9 mouse cellular contexts compared by ENCODE assay signal in genomic region chr19:7136714-7137498, GRCm38 (mm10). TPM values are rescaled to one million over a fixed set of nuclear protein-coding genes. Genes with fewer than 3 reads are reported as not detected.
DNase-seq lines count a peak whose midpoint lies in the region; ATAC-seq and TF ChIP-seq lines count a peak whose summit lies in the region.
"Had no signal": no experiment of that assay in that cellular context is flagged by ENCODE, and none has a peak within 500 bp of the region (broad histone marks: within the 10 kb centered on the region; RNA-seq: fewer than 3 reads in every experiment).

No protein-coding gene starts in this region.

- no peak for TF ChIP-seq CTCF in thymus, adult 2 months (IDR thresholded peaks at IDR 0.05; ENCODE audit: borderline replicate concordance, control insufficient read depth, extremely low read depth, insufficient read depth, low read length, poor library complexity)

- no peaks in the 10 kb centered on the region for H3K9me3 ChIP-seq in midbrain, embryonic 10.5 days (replicated peaks)
- no peaks in the 10 kb centered on the region for H3K9me3 ChIP-seq in midbrain, embryonic 14.5 days (ENCODE audit: control insufficient read depth, low read length)
- H3K9me3 ChIP-seq in intestine, embryonic 14.5 days (ENCODE audit: control insufficient read depth, low read length): no peaks in the 10 kb centered on the region
- no peaks in the 10 kb centered on the region for H3K9me3 ChIP-seq in limb, embryonic 13.5 days
- H3K9me3 ChIP-seq in stomach, embryonic 16.5 days (replicated peaks; ENCODE audit: control insufficient read depth, low read length): no peaks in the 10 kb centered on the region

- no peak for ATAC-seq in midbrain, embryonic 14.5 days (ENCODE audit: low FRiP score, low TSS enrichment)
- peak; percentile 52 for ATAC-seq in intestine, embryonic 14.5 days (replicated peaks; ENCODE audit: low FRiP score, low TSS enrichment, low read depth)
- ATAC-seq in limb, embryonic 13.5 days (ENCODE audit: low FRiP score, low read depth): no peak
- ATAC-seq in stomach, embryonic 16.5 days (ENCODE audit: insufficient read depth, low FRiP score): no peak

- H3K4me1 ChIP-seq in midbrain, embryonic 10.5 days: peaks cover 100% of the 10 kb centered on the region
- H3K4me1 ChIP-seq in midbrain, embryonic 14.5 days (ENCODE audit: control insufficient read depth, insufficient read depth, low read length): peaks cover 89% of the 10 kb centered on the region
- peaks cover 44% of the 10 kb centered on the region for H3K4me1 ChIP-seq in intestine, embryonic 14.5 days (replicated peaks; ENCODE audit: control insufficient read depth, insufficient read depth, low read length)
- peaks cover 96% of the 10 kb centered on the region for H3K4me1 ChIP-seq in limb, embryonic 13.5 days
- peaks cover 35% of the 10 kb centered on the region for H3K4me1 ChIP-seq in stomach, embryonic 16.5 days (ENCODE audit: control insufficient read depth, insufficient read depth, low read length)
- no peaks in the 10 kb centered on the region for H3K4me1 ChIP-seq in thymus, adult 2 months (replicated peaks; ENCODE audit: control insufficient read depth, insufficient read depth, low read length)

- peak overlapping the region; percentile 85 for H3K27ac ChIP-seq in midbrain, embryonic 10.5 days (replicated peaks)
- no peak overlapping the region for H3K27ac ChIP-seq in midbrain, embryonic 14.5 days (replicated peaks; ENCODE audit: low read depth, low read length)
- 0 out of 2 replicates have a peak overlapping the region, but pooled peaks have one; percentile 55 for H3K27ac ChIP-seq in intestine, embryonic 14.5 days (ENCODE audit: low read depth)
- peak overlapping the region; percentile 66; the same call in 1 of the 2 replicates for H3K27ac ChIP-seq in limb, embryonic 13.5 days
- H3K27ac ChIP-seq in stomach, embryonic 16.5 days (ENCODE audit: low read length): peak overlapping the region; percentile 79; the same call in 1 of the 2 replicates
- no peak overlapping the region for H3K27ac ChIP-seq in thymus, adult 2 months (ENCODE audit: control insufficient read depth, insufficient read depth, low read length)

- H3K36me3 ChIP-seq in midbrain, embryonic 10.5 days: no peaks in the 10 kb centered on the region
- no peaks in the 10 kb centered on the region for H3K36me3 ChIP-seq in midbrain, embryonic 14.5 days (ENCODE audit: control insufficient read depth, insufficient read depth, low read length)
- no peaks in the 10 kb centered on the region for H3K36me3 ChIP-seq in intestine, embryonic 14.5 days (ENCODE audit: control insufficient read depth, insufficient read depth, low read length)
- no peaks in the 10 kb centered on the region for H3K36me3 ChIP-seq in limb, embryonic 13.5 days
- no peaks in the 10 kb centered on the region for H3K36me3 ChIP-seq in stomach, embryonic 16.5 days (ENCODE audit: control insufficient read depth, insufficient read depth, low read length)
- no peaks in the 10 kb centered on the region for H3K36me3 ChIP-seq in thymus, adult 2 months (ENCODE audit: control insufficient read depth, insufficient read depth, low read length)

- WGBS in midbrain, embryonic 10.5 days: 36% methylated on average over 14 of the region's 14 CpGs
- 32% methylated on average over 14 of the region's 14 CpGs for whole genome bisulfite sequencing in midbrain, embryonic 14.5 days
- WGBS in intestine, embryonic 14.5 days: 33% methylated on average over 14 of the region's 14 CpGs
- WGBS in limb, embryonic 13.5 days: 29% methylated on average over 14 of the region's 14 CpGs
- WGBS in stomach, embryonic 16.5 days: 49% methylated on average over 14 of the region's 14 CpGs
- 93% methylated on average over 14 of the region's 14 CpGs for WGBS in thymus, adult 2 months

- no peak overlapping the region for H3K4me2 ChIP-seq in midbrain, embryonic 14.5 days (ENCODE audit: low read length)
- no peak overlapping the region for H3K4me2 ChIP-seq in intestine, embryonic 14.5 days (ENCODE audit: low read length)
- H3K4me2 ChIP-seq in limb, embryonic 13.5 days (replicated peaks): peak overlapping the region; percentile 44; the same call in 1 of the 2 replicates
- H3K4me2 ChIP-seq in stomach, embryonic 16.5 days (ENCODE audit: low read depth, low read length): no peak overlapping the region

- H3K9ac ChIP-seq in midbrain, embryonic 14.5 days (replicated peaks; ENCODE audit: low read length): no peak overlapping the region
- no peak overlapping the region for H3K9ac ChIP-seq in intestine, embryonic 14.5 days (ENCODE audit: low read length)
- H3K9ac ChIP-seq in limb, embryonic 13.5 days: no peak overlapping the region
- peak overlapping the region; percentile 51; the same call in 1 of the 2 replicates for H3K9ac ChIP-seq in stomach, embryonic 16.5 days (ENCODE audit: low read length)

- H3K27me3 ChIP-seq in midbrain, embryonic 10.5 days (ENCODE audit: low read depth, poor library complexity, severe bottlenecking): peaks cover 89% of the 10 kb centered on the region
- no peaks in the 10 kb centered on the region for H3K27me3 ChIP-seq in midbrain, embryonic 14.5 days (ENCODE audit: control insufficient read depth, insufficient read depth, low read length)
- H3K27me3 ChIP-seq in intestine, embryonic 14.5 days (replicated peaks; ENCODE audit: control insufficient read depth, insufficient read depth, low read length): no peaks in the 10 kb centered on the region
- H3K27me3 ChIP-seq in limb, embryonic 13.5 days: peaks cover 62% of the 10 kb centered on the region
- no peaks in the 10 kb centered on the region for H3K27me3 ChIP-seq in stomach, embryonic 16.5 days (ENCODE audit: control insufficient read depth, insufficient read depth, low read length)
- no peaks in the 10 kb centered on the region for H3K27me3 ChIP-seq in thymus, adult 2 months (ENCODE audit: control insufficient read depth, insufficient read depth, low read length)

- DNase-seq in midbrain, embryonic 10.5 days (ENCODE audit: low spot score): no peak
- DNase-seq in midbrain, embryonic 14.5 days: no peak
- DNase-seq in intestine, embryonic 14.5 days (ENCODE audit: low spot score): no peak
- no peak for DNase-seq in thymus, postnatal 10 days (ENCODE audit: low spot score in 2 of 2)
- DNase-seq in thymus, adult 2 months: no peak
- no peak for DNase-seq in right cerebral cortex, postnatal 25 days
- DNase-seq: thymus, adult 18-20 months had no signal

- H3K4me3 ChIP-seq in midbrain, embryonic 10.5 days: 0 out of 2 replicates have a peak overlapping the region, but pooled peaks have one; percentile 30
- H3K4me3 ChIP-seq in midbrain, embryonic 14.5 days (replicated peaks; ENCODE audit: low read depth, low read length): no peak overlapping the region
- no peak overlapping the region for H3K4me3 ChIP-seq in intestine, embryonic 14.5 days (ENCODE audit: low read depth, low read length)
- no peak overlapping the region for H3K4me3 ChIP-seq in limb, embryonic 13.5 days
- H3K4me3 ChIP-seq in stomach, embryonic 16.5 days (replicated peaks; ENCODE audit: low read length): no peak overlapping the region
- no peak overlapping the region for H3K4me3 ChIP-seq in thymus, adult 2 months (ENCODE audit: control insufficient read depth, insufficient read depth, low read length)

- TF ChIP-seq POLR2A in thymus, adult 2 months (IDR thresholded peaks at IDR 0.05; ENCODE audit: control insufficient read depth, extremely low read depth, insufficient read depth, low read length, poor library complexity): no peak

RNA-seq across cellular contexts. Expression of gene Flrt1, which starts 31.4 kb away (rescaled TPM):
- polyA plus RNA-seq in midbrain, embryonic 10.5 days (2016; fragmentation: Nextera tagmentation; extraction: Ambion mirVana): 6.0 and 7.5 TPM in 2 replicates
- polyA plus RNA-seq in midbrain, embryonic 14.5 days (2014; fragmentation: Nextera tagmentation; extraction: Ambion mirVana): 7.0 and 10.2 TPM in 2 replicates
- 3.6 TPM in 2 replicates for polyA plus RNA-seq in intestine, embryonic 14.5 days (2014; fragmentation: Nextera tagmentation; extraction: Ambion mirVana)
- polyA plus RNA-seq in limb, embryonic 13.5 days (2015; fragmentation: Nextera tagmentation; extraction: Ambion mirVana): 7.7 and 8.1 TPM in 2 replicates
- 3.4 and 3.6 TPM in 2 replicates for polyA plus RNA-seq in stomach, embryonic 16.5 days (2015; fragmentation: Nextera tagmentation; extraction: Ambion mirVana)
- polyA plus RNA-seq in thymus, adult 2 months (2012; rRNA removed): 0.59 and 0.64 TPM in 2 replicates

Comparison
In these comparisons a context has a peak if more than half of its experiments do, and no peak if none do; other contexts are left out.
1. H3K27ac ChIP-seq: peak in midbrain, embryonic 10.5 days (single experiment), intestine, embryonic 14.5 days (single experiment), limb, embryonic 13.5 days (single experiment) and stomach, embryonic 16.5 days (single experiment); none in midbrain, embryonic 14.5 days (single experiment) and thymus, adult 2 months (single experiment).